Mouse (Mus musculus): ENCODE results near the gene Trmt13.

DNA sequence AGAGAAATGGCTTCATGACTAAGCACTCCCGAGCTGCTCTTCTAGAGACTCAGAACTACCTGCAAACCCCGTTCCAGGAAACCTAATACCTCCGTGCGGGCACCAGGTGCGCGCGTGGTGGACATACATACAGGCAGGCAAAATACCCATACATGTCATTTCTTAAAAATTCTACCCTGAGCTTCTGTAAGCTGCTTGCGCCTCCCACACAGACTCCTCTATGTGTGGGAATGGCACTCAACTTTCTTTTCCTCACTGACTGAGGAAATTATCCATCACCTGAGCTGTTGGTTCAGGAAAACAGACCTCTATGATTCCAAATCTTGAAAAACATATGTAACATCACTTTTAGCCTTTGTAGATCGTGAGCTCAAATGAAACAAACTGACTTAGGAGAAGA lies 36.3 kb upstream of the Trmt13 start:
- TF ChIP-seq CTCF (IDR thresholded peaks at IDR 0.05; ENCODE audit: borderline replicate concordance, extremely low read depth, insufficient read depth, insufficient read length) (no peak), POLR2A (IDR thresholded peaks at IDR 0.05; ENCODE audit: borderline replicate concordance, extremely low read depth, insufficient read depth, insufficient read length, poor library complexity, severe bottlenecking) (no peak)
